Mouse (Mus musculus): ENCODE results near the gene Paip2b.
"Not testable (repeated sequence)": the region's sequence is repeated elsewhere in the genome, so short reads cannot be mapped to it uniquely, and the experiment has no call there.

Gene Paip2b

DNA sequence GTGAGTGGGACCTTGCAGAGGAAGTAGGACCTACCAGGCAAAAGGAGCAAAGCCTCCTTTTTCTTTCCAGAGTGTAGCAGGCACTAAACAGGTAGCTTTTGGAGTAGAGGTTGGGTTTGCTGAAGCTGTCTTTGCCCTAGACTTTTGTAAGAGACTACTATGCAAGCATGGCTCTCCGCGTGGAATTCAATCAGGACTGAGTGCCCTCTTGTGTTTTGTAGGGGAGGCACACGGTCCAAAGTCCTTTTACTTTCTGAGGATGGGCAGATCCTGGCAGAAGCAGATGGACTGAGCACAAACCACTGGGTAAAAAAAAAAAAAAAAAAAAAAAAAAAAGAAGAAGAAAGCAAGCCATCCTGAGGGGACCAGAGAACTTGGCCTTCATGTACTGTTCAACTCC, 34.9 kb downstream of the Paip2b start:
- no peak for DNase-seq

DNA sequence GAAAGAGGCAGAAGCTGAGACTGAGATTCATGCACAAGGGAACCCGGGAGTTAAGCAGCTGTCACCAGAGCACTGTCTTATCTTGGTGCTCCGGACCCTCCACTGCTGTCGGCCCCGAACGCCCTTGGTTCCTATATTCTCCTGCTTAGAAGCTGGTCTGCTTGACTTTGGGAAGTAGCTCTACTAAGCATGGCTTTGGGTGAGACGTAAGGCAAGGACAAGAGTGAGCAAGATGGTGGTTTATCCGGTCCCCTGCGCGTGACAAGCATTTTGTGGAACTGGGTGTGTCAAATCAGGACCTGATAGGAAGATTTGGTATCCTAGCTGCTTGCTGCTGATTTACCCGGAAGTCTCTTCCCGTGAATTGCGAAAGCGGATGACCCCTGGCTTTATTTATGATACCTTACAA, 36.0 kb downstream of the Paip2b start:
- DNase-seq = no peak

DNA sequence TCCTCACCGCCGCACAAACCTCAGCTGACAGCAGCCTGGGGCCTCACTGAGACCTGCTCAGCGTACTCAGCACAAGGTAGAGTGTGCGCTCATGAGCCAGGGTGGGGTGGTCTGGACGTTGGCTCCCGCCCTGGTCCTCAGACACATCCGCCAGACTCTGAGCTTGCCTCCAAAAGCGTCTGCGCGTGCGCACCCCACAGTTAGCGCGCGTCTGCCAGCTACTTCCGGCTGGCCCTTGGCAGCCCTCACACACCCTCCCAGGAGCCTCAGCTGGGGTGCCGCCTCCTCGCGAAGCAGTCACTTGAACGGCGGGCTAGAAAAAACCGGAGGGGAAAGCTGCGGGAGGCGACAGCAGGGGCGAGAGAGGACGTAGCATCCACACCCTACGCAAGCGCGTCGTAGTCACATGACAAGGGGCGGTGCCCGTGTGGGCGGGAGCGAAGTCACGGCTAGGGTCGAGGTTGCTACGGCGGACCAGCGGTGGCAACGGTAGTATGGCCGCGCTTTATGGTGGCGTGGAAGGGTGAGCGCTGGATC, 36.7 kb downstream of the Paip2b start, which contains the start of gene Nagk:
TSS of gene Nagk (plus strand) at position 223 of the 537 bp plus-strand sequence.
- DNase-seq = peak; percentile 97

DNA sequence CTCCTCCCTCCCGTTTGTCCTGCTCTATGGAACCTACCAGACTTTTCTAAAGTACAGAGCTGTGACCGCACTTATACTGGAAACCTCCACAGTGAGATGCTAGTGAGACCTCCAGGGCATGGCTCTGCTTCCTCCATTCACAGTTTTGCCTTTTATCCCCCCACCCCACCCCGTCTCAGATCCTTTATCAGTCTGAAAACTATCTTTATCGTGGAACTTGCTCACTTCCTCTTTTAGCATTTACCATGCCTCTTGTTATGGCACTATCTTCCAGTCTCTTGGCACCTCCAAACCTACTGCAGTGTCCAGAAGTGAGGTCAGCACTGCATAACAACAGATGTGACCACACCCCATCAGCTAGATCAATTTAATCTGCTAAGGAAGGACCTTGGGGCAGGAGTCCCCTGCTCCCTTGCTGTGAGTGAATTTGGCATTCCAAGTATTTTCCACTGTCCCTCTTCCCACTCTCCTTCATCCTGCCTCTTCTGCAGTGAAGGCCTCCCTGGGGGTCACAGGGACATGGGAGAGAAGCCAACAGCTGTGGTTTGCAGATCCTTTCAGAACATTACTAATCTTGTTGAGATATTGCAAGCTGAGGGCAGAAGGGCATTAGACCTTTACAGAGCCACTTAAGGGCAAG, 40.2 kb downstream of the Paip2b start:
- DNase-seq = no peak

DNA sequence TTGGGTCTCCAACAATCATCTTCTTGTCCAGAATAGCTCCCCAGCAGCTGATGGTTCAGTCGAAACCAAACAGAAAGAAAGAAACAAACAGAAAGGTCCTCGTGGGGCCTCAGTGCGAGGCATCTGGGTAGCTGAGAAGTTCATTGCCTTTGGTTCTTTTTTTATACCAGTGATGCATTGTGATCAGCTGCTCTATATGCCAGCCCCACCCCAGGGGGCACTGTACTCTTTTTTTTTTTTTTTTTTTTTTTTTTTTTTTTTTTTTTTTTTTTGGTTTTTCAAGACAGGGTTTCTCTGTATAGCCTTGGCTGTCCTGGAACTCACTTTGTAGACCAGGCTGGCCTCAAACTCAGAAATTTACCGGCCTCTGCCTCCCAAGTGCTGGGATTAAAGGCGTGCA, 41.0 kb downstream of the Paip2b start:
- DNase-seq = not testable (repeated sequence)

DNA sequence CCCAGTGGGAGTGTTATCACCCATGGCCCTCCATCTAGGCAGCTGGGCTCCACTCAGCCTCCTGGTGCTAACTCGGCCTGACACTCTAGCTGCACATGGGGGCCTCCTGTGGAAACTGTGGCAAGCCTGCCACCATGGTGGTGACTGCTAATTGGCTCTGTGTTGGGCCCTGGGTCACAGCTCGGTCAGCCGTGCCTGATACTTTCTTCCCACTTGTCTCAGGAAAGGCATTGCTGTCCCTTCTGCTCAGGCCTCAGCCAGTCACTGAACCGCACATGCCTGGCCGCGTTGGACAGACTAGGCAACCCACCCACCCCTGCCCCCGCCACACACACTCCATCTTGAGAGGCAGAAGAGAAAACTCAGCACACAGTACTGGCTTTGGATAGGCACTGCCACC, 43.0 kb downstream of the Paip2b start:
- no peak for DNase-seq

DNA sequence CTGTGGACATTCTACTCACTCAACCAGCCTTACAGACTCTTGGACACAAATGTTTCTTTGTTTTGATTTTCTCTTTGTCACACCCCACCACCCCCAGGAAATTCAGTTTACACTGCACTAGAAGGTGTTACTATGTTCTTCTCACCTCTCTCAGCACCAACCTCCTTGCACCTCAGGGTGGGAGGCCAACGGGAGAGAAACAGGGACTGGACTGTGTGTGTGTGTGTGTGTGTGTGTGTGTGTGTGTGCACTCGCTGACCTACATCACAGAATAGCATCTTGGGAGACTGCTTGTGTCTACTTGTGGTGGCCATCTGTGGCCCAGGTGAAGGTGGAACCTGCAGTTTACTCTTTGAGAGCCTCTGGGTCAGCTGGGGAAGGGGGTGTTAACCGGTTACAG, 45.1 kb downstream of the Paip2b start:
- DNase-seq = no peak

DNA sequence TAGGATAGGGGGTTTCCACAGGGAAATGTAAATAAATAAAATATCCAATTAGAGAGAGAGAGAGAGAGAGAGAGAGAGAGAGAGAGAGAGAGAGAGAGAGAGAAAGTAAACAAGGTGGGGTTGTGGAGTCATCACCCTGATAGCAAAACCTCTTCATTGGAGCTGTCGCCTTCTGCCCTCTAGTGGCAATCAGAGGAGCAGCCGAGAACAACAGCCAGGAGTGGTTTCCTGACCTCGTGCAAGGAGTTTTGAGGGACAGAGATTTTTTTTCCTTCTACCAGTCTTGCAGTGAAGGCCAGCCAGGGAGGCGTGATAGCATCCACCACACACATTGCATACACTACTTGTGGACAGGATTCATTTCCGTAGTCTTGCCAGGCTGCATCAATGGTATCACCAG, 52.5 kb downstream of the Paip2b start:
- DNase-seq = peak; percentile 66

DNA sequence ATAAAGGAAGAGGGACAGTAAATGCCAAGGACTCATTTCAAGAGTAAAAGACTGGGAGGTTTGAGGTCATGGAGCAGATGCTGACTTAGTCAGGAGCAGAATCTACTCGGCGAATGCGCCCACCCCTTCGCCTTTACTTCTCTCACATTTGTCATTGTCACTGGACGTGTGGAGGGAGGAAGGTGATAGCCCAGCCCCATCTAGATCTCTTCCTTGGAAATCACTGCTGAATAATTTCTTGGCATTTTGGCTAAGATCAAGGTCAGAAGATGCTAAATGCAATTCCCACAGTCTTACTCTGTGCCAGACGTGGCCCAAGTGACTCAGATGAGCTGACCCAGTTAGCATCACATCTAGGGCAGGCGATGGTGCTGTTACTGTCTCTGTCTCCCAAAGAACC, 53.2 kb downstream of the Paip2b start:
- no peak for DNase-seq

DNA sequence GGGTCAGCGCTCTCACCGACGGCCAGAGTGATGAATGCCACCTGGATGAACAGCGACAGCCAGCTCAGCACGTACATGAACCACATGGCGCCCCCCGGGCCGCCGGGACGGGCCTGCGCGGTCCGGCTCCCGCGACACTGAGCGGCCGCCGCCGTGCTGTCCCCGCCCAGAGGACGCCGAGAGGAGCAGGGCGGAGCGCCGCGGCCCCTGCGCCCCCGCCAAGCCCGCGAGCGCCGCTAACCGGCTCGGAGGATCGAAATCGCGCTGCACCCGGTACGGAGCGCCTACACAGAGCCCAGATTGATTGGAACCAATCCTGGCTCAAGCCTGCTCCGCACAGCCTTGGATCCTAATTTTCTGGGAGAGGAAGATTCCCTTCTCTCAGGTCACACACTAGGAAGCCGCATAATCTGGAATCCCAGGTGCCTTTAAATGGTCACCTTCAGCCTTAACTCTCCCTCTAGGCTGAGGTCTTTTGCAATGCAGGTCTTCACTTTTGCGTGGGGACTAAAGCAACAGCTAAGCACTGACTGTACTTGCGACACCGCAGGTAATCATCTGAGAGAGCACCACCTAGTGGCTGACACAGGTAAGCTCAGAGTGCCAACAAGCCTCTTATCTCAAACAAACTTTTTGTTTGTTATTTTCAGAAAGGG, 55.8 kb downstream of the Paip2b start, which contains the start of gene Tex261:
TSS of gene Tex261 (minus strand) at position 176 of the 656 bp plus-strand sequence.
- DNase-seq = peak; percentile 94

DNA sequence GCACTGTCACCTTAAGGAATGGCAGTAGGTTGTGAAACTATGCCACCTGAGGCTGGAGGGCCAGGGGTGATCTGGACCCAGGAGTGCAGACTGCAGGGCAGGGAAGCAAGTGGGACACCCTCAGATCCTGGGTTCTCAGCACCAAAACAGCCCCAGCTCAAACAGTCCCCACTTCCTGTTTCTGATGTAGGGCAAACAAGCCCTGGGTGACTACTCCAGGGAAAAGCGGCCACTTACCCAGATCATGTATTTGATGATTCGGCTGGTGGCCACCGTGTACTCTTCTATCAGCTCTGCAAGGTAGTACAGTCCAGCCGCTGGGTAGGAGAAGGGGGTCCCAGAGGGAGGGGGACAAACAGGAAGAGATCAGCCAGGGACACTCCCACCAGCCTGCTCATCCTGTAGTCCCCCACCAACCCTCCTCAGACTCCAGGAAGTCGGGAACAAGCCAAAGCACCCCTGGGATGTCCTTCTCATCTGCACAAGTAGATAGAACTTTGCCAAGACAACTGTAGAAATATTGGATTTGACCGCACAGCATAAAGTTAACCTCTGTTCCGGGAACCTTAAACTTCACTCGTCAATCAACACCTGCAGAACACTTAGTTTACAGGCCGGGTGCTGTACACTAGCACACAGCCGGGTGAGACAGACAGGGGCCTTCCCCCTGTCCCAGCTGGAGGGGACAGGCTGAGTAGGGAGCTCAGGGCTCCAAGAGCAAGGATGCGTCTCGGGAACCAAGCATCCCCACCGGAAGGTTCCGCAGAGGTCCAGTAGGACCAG, 56.6 kb downstream of the Paip2b start:
- peak; percentile 51 for DNase-seq

DNA sequence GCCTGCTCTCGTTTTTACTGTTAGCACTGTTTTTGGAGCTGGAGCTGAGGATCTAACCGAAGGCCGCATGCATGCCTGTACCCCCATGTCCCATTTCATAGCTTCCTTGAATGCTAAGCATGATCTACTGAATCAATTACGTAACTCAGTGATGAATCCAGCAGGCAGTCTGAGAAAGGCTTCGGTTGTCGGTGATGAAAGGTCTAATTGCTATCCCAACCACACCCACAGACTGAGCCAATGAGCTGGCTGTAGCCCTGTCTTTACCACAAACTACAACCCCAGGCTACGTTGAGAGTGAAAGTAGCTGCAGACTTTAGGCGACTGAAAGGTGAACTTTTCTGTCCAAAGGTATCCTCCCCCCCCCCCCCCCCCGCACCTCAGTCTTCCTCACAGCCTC, 57.4 kb downstream of the Paip2b start:
- no peak for DNase-seq

DNA sequence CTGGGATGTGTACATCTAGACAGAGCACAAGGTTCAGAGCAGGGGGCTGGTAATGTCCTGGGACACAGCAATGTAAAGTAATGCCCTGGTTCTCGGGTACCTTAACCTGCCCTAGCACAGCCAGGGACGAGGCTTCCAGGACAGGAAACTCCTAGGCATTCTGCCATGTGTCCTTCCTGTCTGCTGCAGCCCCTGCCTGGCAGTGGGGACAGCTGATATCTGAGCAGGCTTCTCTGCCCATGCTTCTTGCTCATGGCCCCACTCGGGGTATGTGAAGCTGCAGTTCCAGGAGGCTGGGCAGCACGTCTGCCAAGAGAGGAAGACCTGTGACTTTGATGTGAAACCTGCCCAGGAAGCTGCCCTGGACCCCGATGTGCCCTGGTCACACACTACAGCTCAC, 63.1 kb downstream of the Paip2b start:
- DNase-seq = no peak

DNA sequence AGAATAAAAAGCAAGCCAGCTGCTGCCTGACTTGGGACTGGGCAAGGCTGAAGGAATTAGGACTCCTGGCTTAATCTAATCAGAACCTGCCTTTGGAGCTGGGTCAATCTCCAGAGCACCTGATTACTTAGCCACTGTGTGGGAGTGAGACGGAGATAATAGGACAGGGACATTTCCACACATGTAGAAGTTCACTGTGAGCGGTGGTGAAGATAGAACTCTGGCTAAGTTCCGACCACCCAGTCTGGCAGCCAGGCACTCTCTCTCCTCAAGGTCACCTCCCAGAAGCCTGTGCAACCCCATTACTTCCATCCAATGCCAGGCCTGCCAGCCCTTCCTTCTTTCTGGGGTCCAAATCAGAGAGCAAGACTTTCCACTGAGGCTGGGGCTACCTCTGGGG, 64.6 kb downstream of the Paip2b start:
- DNase-seq = no peak

DNA sequence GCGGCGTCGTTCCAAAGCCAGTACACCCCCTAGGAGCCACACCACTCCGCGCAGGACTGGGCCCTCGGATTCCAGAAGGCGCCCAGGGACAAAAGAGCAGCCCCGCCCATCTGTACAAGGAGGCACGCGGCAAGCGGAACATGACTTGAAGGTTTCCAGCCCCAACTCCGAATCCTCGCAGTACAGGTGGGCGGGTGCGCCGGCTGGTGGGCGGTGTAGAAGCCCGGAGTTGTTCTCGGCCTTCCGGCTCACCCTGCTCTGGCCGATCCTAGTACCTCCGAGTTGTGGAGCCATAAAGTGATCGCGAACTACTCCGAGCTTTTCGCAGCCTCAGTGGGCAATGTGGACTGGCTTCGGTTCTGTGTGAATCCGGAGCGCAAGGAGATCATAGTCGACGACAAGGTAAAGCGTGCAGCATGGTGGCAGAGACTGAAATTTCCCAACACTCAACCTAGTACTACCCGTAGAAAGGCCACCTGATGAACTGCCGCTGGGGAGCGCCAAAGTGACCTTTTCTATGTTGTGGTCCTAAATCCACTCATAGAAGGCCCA, 68.6 kb downstream of the Paip2b start:
- peak; percentile 63 for DNase-seq

DNA sequence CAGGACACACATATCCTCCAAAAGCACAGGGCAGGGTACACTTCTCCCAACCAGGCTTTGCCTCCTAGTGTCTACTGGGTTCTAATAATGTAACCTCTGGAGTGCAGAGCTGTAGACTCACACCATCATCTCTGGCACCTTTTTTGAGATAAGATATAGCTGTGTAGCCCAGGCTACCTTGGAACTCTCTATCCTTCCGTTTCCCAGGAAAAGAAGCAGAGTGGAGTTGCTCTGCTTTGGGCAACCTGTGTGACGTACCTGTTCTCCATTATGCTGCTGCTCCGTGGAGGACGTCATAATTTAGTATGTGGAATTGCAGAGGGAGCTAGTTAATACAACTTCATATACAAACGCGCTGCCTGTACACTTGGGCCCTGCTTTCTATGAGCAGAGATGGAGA, 69.2 kb downstream of the Paip2b start, which contains the start of gene Ankrd53:
TSS of gene Ankrd53 (plus strand) at position 301 of the 400 bp plus-strand sequence.
- DNase-seq = no peak

DNA sequence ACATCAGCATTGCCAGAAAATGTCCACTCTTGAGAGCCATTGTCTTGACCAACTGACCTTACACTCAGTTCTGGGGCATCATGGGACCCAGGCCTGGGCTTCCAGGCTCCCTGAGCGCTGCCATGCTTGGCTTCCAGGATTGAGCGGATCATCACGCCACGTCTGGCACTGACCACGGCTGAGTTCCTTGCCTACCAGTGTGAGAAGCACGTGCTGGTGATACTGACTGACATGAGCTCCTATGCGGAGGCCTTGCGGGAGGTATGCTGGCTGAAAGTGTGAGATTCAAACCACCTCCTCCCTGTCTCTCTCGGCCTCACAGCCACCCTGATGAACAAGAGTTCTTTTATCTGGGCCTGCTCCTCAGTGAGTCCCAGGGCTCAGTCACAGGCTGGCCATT, 75.5 kb downstream of the Paip2b start:
- DNase-seq = no peak

Data from thymus, postnatal 4 days (tissue).